Mouse (Mus musculus): Measurements from ENCODE around the gene Slc26a6. TPM values are rescaled to one million over a fixed set of nuclear protein-coding genes. Genes with fewer than 3 reads are reported as not detected.

Gene Slc26a6
- polyA plus RNA-seq, 1 experiment from 2014 or later: 16.6 TPM

- H3K4me1 ChIP-seq (ENCODE audit: control insufficient read depth, insufficient read depth, low read length): peaks cover 5% of the 10 kb centered on the region; the same call in 1 of the 2 replicates
- H3K4me3 ChIP-seq (replicated peaks; ENCODE audit: low read depth, low read length): no peak overlapping the region
- ATAC-seq (ENCODE audit: low FRiP score, low TSS enrichment) (no peak), DNase-seq (no peak)
- H3K4me2 ChIP-seq (ENCODE audit: low read length): peak overlapping the region; percentile 23
- no peak overlapping the region for H3K27ac ChIP-seq (replicated peaks; ENCODE audit: low read depth, low read length)
- no peak overlapping the region for H3K9ac ChIP-seq (replicated peaks; ENCODE audit: low read length)
- WGBS: 22% methylated on average over 3 of the region's 3 CpGs
- peaks cover 29% of the 10 kb centered on the region for H3K36me3 ChIP-seq (ENCODE audit: control insufficient read depth, insufficient read depth, low read length)
- H3K27me3 ChIP-seq (ENCODE audit: control insufficient read depth, insufficient read depth, low read length): no peaks in the 10 kb centered on the region
- H3K9me3 ChIP-seq (ENCODE audit: control insufficient read depth, low read length): no peaks in the 10 kb centered on the region
Observed at GRCm38 (mm10) chr9:108935991-108936390, 82.9 kb downstream of the Slc26a6 start.

- Histone ChIP-seq H3K4me2 (ENCODE audit: low read length) (peak within 1 kb of the TSS; percentile 76), H3K9me3 (ENCODE audit: control insufficient read depth, low read length) (no peaks in the 10 kb centered on the region), H3K4me1 (ENCODE audit: control insufficient read depth, insufficient read depth, low read length) (peaks cover 5% of the 10 kb centered on the region; the same call in 1 of the 2 replicates), H3K9ac (replicated peaks; ENCODE audit: low read length) (peak within 1 kb of the TSS; percentile 87), H3K27me3 (ENCODE audit: control insufficient read depth, insufficient read depth, low read length) (no peaks in the 10 kb centered on the region), H3K36me3 (ENCODE audit: control insufficient read depth, insufficient read depth, low read length) (peaks cover 34% of the 10 kb centered on the region), H3K4me3 (replicated peaks; ENCODE audit: low read depth, low read length) (peak within 1 kb of the TSS; percentile 86), H3K27ac (replicated peaks; ENCODE audit: low read depth, low read length) (peak within 1 kb of the TSS; percentile 78)
- ATAC-seq (ENCODE audit: low FRiP score, low TSS enrichment): peak; percentile 89
- DNase-seq: peak; percentile 100
- 1% methylated on average over 58 of the region's 58 CpGs for WGBS
Observed at GRCm38 (mm10) chr9:108936418-108937364, 83.6 kb downstream of the Slc26a6 start, which contains the start of gene Uqcrc1. Uqcrc1 (plus strand) TSS chr9:108936633.

- WGBS: 88% methylated on average over 9 of the region's 9 CpGs
- Histone ChIP-seq H3K9me3 (ENCODE audit: control insufficient read depth, low read length) (no peaks in the 10 kb centered on the region), H3K4me1 (ENCODE audit: control insufficient read depth, insufficient read depth, low read length) (no peaks in the 10 kb centered on the region), H3K4me3 (replicated peaks; ENCODE audit: low read depth, low read length) (no peak overlapping the region), H3K36me3 (ENCODE audit: control insufficient read depth, insufficient read depth, low read length) (peaks cover 92% of the 10 kb centered on the region), H3K27ac (replicated peaks; ENCODE audit: low read depth, low read length) (no peak overlapping the region), H3K27me3 (ENCODE audit: control insufficient read depth, insufficient read depth, low read length) (no peaks in the 10 kb centered on the region), H3K9ac (replicated peaks; ENCODE audit: low read length) (no peak overlapping the region), H3K4me2 (ENCODE audit: low read length) (no peak overlapping the region)
- DNase-seq (no peak), ATAC-seq (ENCODE audit: low FRiP score, low TSS enrichment) (no peak)
Observed at GRCm38 (mm10) chr9:108945111-108945510, 92.0 kb downstream of the Slc26a6 start.

- ATAC-seq (ENCODE audit: low FRiP score, low TSS enrichment): no peak
- Histone ChIP-seq H3K27me3 (ENCODE audit: control insufficient read depth, insufficient read depth, low read length) (no peaks in the 10 kb centered on the region), H3K9ac (replicated peaks; ENCODE audit: low read length) (no peak overlapping the region), H3K4me3 (replicated peaks; ENCODE audit: low read depth, low read length) (no peak overlapping the region), H3K27ac (replicated peaks; ENCODE audit: low read depth, low read length) (no peak overlapping the region), H3K36me3 (ENCODE audit: control insufficient read depth, insufficient read depth, low read length) (peaks cover 92% of the 10 kb centered on the region), H3K4me1 (ENCODE audit: control insufficient read depth, insufficient read depth, low read length) (no peaks in the 10 kb centered on the region), H3K9me3 (ENCODE audit: control insufficient read depth, low read length) (no peaks in the 10 kb centered on the region), H3K4me2 (ENCODE audit: low read length) (no peak overlapping the region)
- DNase-seq: no peak
- 89% methylated on average over 5 of the region's 5 CpGs for WGBS
Observed at GRCm38 (mm10) chr9:108945608-108946007, 92.5 kb downstream of the Slc26a6 start.

GRCm38 (mm10) chr9:108949231-108949966 is 96.3 kb downstream of the Slc26a6 start:
- H3K9ac ChIP-seq (replicated peaks; ENCODE audit: low read length): no peak overlapping the region
- peaks cover 67% of the 10 kb centered on the region for H3K36me3 ChIP-seq (ENCODE audit: control insufficient read depth, insufficient read depth, low read length)
- H3K4me2 ChIP-seq (ENCODE audit: low read length): no peak overlapping the region
- no peak overlapping the region for H3K4me3 ChIP-seq (replicated peaks; ENCODE audit: low read depth, low read length)
- H3K4me1 ChIP-seq (ENCODE audit: control insufficient read depth, insufficient read depth, low read length): no peaks in the 10 kb centered on the region
- H3K27ac ChIP-seq (replicated peaks; ENCODE audit: low read depth, low read length): no peak overlapping the region
- H3K27me3 ChIP-seq (ENCODE audit: control insufficient read depth, insufficient read depth, low read length): peaks cover 15% of the 10 kb centered on the region; the same call in 1 of the 2 replicates
- whole genome bisulfite sequencing: 85% methylated on average over 13 of the region's 13 CpGs
- ATAC-seq (ENCODE audit: low FRiP score, low TSS enrichment): no peak
- DNase-seq: no peak
- no peaks in the 10 kb centered on the region for H3K9me3 ChIP-seq (ENCODE audit: control insufficient read depth, low read length)

- no peak for ATAC-seq (ENCODE audit: low FRiP score, low TSS enrichment)
- H3K4me1 ChIP-seq (ENCODE audit: control insufficient read depth, insufficient read depth, low read length): no peaks in the 10 kb centered on the region
- H3K4me2 ChIP-seq (ENCODE audit: low read length): no peak overlapping the region
- H3K27me3 ChIP-seq (ENCODE audit: control insufficient read depth, insufficient read depth, low read length): peaks cover 15% of the 10 kb centered on the region; the same call in 1 of the 2 replicates
- WGBS: 90% methylated on average over 9 of the region's 9 CpGs
- DNase-seq: no peak
- H3K9ac ChIP-seq (replicated peaks; ENCODE audit: low read length): no peak overlapping the region
- H3K36me3 ChIP-seq (ENCODE audit: control insufficient read depth, insufficient read depth, low read length): peaks cover 59% of the 10 kb centered on the region
- H3K4me3 ChIP-seq (replicated peaks; ENCODE audit: low read depth, low read length): no peak overlapping the region
- 0 out of 2 replicates have a peak overlapping the region, but pooled peaks have one; percentile 37 for H3K27ac ChIP-seq (replicated peaks; ENCODE audit: low read depth, low read length)
- no peaks in the 10 kb centered on the region for H3K9me3 ChIP-seq (ENCODE audit: control insufficient read depth, low read length)
Observed at GRCm38 (mm10) chr9:108949967-108950728, 97.1 kb downstream of the Slc26a6 start.

GRCm38 (mm10) chr9:108953081-108953636 is 100.1 kb downstream of the Slc26a6 start, which contains the start of gene Col7a1:
Col7a1 (plus strand) TSS chr9:108953586.
- WGBS: 8% methylated on average over 15 of the region's 15 CpGs
- no peak within 1 kb of the TSS for H3K9ac ChIP-seq (replicated peaks; ENCODE audit: low read length)
- no peak for DNase-seq
- no peak within 1 kb of the TSS for H3K4me3 ChIP-seq (replicated peaks; ENCODE audit: low read depth, low read length)
- H3K27ac ChIP-seq (replicated peaks; ENCODE audit: low read depth, low read length): no peak within 1 kb of the TSS
- H3K4me1 ChIP-seq (ENCODE audit: control insufficient read depth, insufficient read depth, low read length): no peaks in the 10 kb centered on the region
- no peak within 1 kb of the TSS for H3K4me2 ChIP-seq (ENCODE audit: low read length)
- ATAC-seq (ENCODE audit: low FRiP score, low TSS enrichment): no peak
- peaks cover 29% of the 10 kb centered on the region for H3K36me3 ChIP-seq (ENCODE audit: control insufficient read depth, insufficient read depth, low read length)
- H3K27me3 ChIP-seq (ENCODE audit: control insufficient read depth, insufficient read depth, low read length): peaks cover 15% of the 10 kb centered on the region; the same call in 1 of the 2 replicates
- no peaks in the 10 kb centered on the region for H3K9me3 ChIP-seq (ENCODE audit: control insufficient read depth, low read length)

GRCm38 (mm10) chr9:108955241-108955640 is 102.2 kb downstream of the Slc26a6 start:
- Histone ChIP-seq H3K4me1 (ENCODE audit: control insufficient read depth, insufficient read depth, low read length) (no peaks in the 10 kb centered on the region), H3K9me3 (ENCODE audit: control insufficient read depth, low read length) (no peaks in the 10 kb centered on the region), H3K4me3 (replicated peaks; ENCODE audit: low read depth, low read length) (no peak overlapping the region), H3K9ac (replicated peaks; ENCODE audit: low read length) (no peak overlapping the region), H3K27ac (replicated peaks; ENCODE audit: low read depth, low read length) (no peak overlapping the region), H3K27me3 (ENCODE audit: control insufficient read depth, insufficient read depth, low read length) (peaks cover 15% of the 10 kb centered on the region; the same call in 1 of the 2 replicates), H3K4me2 (ENCODE audit: low read length) (no peak overlapping the region), H3K36me3 (ENCODE audit: control insufficient read depth, insufficient read depth, low read length) (peaks cover 8% of the 10 kb centered on the region)
- 92% methylated on average over 11 of the region's 11 CpGs for WGBS
- no peak for DNase-seq
- no peak for ATAC-seq (ENCODE audit: low FRiP score, low TSS enrichment)
